Mouse (Mus musculus): ENCODE measurements at regions not wholly inside any gene's neighbourhood (a gene's known extent, or its start where the extent isn't known, plus 50 kb on each side); places are given as distances from the start of the nearest gene placed in this dataset.

DNA sequence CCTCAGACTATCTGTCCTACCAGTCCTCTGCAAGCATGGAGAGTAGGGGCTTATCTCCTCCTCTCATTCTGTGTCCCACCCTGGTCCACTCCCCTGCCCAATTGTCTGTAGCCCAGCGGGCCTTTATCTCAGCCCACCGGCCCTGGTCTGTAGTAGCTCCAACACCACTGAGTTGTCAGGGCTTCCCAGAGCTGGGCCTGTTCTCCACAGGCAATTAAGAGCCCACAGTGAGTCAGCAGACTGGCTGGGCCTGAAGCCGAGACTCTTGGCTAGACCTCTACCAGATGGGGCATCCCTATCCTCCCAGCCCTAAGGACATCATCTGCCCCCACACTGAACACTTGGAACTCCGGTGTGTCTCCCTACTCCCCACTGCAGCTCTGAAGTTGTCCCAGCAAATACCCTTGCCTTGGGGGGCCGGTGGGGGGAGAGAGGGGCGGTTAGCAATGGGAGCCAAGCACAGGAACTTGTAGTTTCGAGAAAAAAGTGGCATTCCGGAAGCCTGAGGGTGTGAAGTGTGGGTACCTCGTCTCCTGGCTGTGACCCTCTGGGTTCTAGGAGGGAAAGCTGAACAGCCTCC lies 64.7 kb upstream of the Dlg1 start:
- no peak for DNase-seq (ENCODE audit: low spot score)

GRCm38 (mm10) chr16:31598989-31599421 lies 64.2 kb upstream of the Dlg1 start:
- no peak for DNase-seq (ENCODE audit: low spot score)

GRCm38 (mm10) chr16:31601278-31601677 lies 62.0 kb upstream of the Dlg1 start:
- no peak for DNase-seq (ENCODE audit: low spot score)

DNA sequence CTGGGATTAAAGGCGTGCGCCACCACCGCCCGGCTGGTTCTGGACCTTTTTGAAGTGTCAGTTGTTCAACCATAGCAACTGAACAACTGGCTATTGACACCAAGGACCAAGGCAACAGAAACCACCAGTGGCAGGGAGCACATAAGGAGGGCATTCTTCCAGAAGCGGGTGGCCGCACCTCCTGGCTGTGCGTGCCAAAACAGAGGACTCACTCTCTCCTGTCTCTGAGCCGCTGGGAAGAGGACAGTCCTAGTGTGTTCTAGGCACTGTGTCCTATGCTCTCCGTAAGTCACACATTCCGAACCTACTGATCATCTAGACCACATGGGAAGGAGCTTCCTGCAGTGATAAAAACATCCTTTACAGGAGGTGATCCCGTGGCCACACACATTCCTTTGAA lies 60.1 kb upstream of the Dlg1 start:
- no peak for DNase-seq (ENCODE audit: low spot score)

- no peak for DNase-seq (ENCODE audit: low spot score)
Observed at GRCm38 (mm10) chr16:31606389-31607177, 56.7 kb upstream of the Dlg1 start.

GRCm38 (mm10) chr16:31608964-31609363 lies 54.3 kb upstream of the Dlg1 start:
- no peak for DNase-seq (ENCODE audit: low spot score)

DNA sequence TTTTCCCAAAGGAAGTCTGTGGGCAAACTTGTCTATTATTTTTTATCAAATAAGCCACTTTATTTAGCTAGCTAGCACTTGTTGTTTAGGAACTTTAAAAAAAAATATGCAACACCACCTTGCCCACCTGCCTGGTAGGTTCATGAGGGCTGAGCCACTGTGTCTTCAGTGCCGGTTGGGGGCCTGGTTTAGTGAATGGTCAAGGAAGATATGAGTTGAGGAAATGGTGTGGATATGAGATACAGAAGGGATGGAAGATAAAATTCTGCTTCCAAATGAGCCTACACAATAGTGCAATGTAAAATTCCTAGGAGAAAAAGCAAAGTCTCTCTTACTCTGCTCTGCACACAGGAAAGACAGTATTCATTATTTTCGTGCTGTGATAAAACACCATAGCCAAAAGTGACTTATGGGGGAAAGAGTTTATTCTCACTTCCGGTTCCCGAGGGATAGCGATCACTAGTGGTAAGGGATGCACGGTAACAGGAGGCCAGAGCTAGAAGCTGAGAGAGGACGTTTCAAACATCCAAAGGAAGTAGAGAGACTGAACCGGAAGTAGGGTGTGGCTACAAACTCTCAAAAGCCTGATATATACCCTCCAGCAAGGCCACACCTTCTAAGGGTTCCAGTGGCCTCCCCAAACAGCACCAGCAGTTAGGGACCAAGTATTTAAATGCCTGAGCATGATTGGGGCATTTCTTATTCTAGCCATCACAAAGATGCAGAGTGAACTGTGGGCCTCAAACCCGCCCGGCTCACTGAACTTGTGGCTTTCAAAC lies 53.7 kb upstream of the Dlg1 start:
- no peak for DNase-seq (ENCODE audit: low spot score)

Measured in retina, embryonic 14.5 days (tissue).